Mouse (Mus musculus) 416B (cell line): ENCODE data around the gene Grin2b.
"Not testable (repeated sequence)": the region's sequence is repeated elsewhere in the genome, so short reads cannot be mapped to it uniquely, and the experiment has no call there.

ENCODE experiments used
- DNase-seq: peaks from one replicate; pipeline ENCODE4 v3.0.0; 2011; ENCODE audit warnings: low read depth

The Grin2b gene

GRCm38 (mm10) chr6:135900410-135900809 lies 272.9 kb downstream of the Grin2b start:
- no peak for DNase-seq

GRCm38 (mm10) chr6:135899225-135899624 lies 274.1 kb downstream of the Grin2b start:
- DNase-seq, result no peak

- DNase-seq, result no peak
These were observed 278.5 kb downstream of the Grin2b start for GRCm38 (mm10) chr6:135894793-135895228.

GRCm38 (mm10) chr6:135882611-135883010 lies 290.7 kb downstream of the Grin2b start:
- no peak for DNase-seq

- DNase-seq, result no peak
These were observed 297.1 kb downstream of the Grin2b start for GRCm38 (mm10) chr6:135876163-135876726.

- DNase-seq, result no peak
These were observed 298.7 kb downstream of the Grin2b start for GRCm38 (mm10) chr6:135874626-135875025.

- DNase-seq, result no peak
These were observed 307.5 kb downstream of the Grin2b start for GRCm38 (mm10) chr6:135865832-135866231.

- no peak for DNase-seq
These were observed 309.3 kb downstream of the Grin2b start for GRCm38 (mm10) chr6:135863965-135864364.

GRCm38 (mm10) chr6:135859502-135859901 lies 313.8 kb downstream of the Grin2b start:
- DNase-seq, result no peak

- DNase-seq, result no peak
These were observed 319.1 kb downstream of the Grin2b start for GRCm38 (mm10) chr6:135854173-135854591.

GRCm38 (mm10) chr6:135843755-135844154 lies 329.6 kb downstream of the Grin2b start:
- no peak for DNase-seq

- DNase-seq, result no peak
These were observed 337.0 kb downstream of the Grin2b start for GRCm38 (mm10) chr6:135836353-135836752.

GRCm38 (mm10) chr6:135833542-135833941 lies 339.8 kb downstream of the Grin2b start:
- no peak for DNase-seq

- no peak for DNase-seq
These were observed 341.3 kb downstream of the Grin2b start for GRCm38 (mm10) chr6:135832041-135832440.

- no peak for DNase-seq
These were observed 342.3 kb downstream of the Grin2b start for GRCm38 (mm10) chr6:135831032-135831431.

GRCm38 (mm10) chr6:135829458-135829857 lies 343.9 kb downstream of the Grin2b start:
- DNase-seq, result no peak

GRCm38 (mm10) chr6:135828976-135829375 lies 344.3 kb downstream of the Grin2b start:
- no peak for DNase-seq

GRCm38 (mm10) chr6:135827942-135828341 lies 345.4 kb downstream of the Grin2b start:
- peak; percentile 46 for DNase-seq

- no peak for DNase-seq
These were observed 346.0 kb downstream of the Grin2b start for GRCm38 (mm10) chr6:135827317-135827716.

GRCm38 (mm10) chr6:135826776-135827175 lies 346.5 kb downstream of the Grin2b start:
- DNase-seq, result not testable (repeated sequence)

GRCm38 (mm10) chr6:135817391-135817790 lies 355.9 kb downstream of the Grin2b start:
- no peak for DNase-seq

- DNase-seq, result no peak
These were observed 359.6 kb downstream of the Grin2b start for GRCm38 (mm10) chr6:135813755-135814154.

- no peak for DNase-seq
These were observed 367.9 kb downstream of the Grin2b start for GRCm38 (mm10) chr6:135805436-135805835.

- DNase-seq, result no peak
These were observed 373.4 kb downstream of the Grin2b start for GRCm38 (mm10) chr6:135799949-135800348.
